Mouse (Mus musculus): ENCODE measurements around the gene Gtf3c6. TPM values are rescaled to one million over a fixed set of nuclear protein-coding genes. Genes with fewer than 3 reads are reported as not detected.

The Gtf3c6 gene
- polyA plus RNA-seq, 1 experiment, result 31.6 TPM

GRCm38 (mm10) chr10:40284997-40285396 lies 27.1 kb upstream of the Gtf3c6 start:
- TF ChIP-seq CTCF (IDR thresholded peaks at IDR 0.05; ENCODE audit: extremely low read depth, insufficient read depth, low read length) (no peak), POLR2A (IDR thresholded peaks at IDR 0.05; ENCODE audit: extremely low read depth, insufficient read depth, low read length) (no peak)
- Histone ChIP-seq H3K4me1 (ENCODE audit: control insufficient read depth, insufficient read depth, low read length) (peaks cover 4% of the 10 kb centered on the region; the same call in 1 of the 2 replicates), H3K4me3 (ENCODE audit: insufficient read depth, low read length) (no peak overlapping the region), H3K27ac (ENCODE audit: insufficient read depth, low read length) (no peak overlapping the region)

DNA sequence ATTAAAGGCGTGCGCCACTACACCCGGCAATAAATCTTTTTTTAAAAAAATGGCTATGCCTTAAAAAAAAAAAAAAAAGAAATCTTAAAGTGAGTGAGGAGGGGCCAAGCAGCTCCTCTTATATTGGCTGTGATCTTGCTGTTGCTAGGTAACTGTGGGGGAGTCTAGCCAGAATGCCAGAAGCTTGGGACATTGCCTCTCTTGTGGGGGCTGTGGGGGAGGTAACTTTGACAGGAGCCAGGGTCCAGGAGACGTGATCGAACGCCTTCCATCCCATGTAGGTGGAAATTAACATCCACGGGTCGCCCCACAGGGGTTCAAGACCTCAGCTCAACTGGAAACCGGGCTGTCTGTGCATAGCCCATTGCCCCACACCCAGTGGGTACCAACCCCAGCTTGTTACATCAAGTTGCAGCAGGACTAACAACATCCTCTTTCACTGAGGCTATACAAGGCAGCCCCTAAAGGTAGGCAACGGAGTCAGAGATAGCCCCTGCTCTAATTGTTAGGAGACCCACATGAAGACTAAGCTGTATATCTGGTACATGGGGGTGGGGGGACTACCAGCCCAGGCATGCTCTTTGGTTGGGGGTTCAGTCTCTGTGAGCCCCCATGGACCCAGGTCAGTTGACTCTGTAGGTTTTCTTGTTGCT lies 26.4 kb upstream of the Gtf3c6 start:
- TF ChIP-seq CTCF (IDR thresholded peaks at IDR 0.05; ENCODE audit: extremely low read depth, insufficient read depth, low read length) (no peak), POLR2A (IDR thresholded peaks at IDR 0.05; ENCODE audit: extremely low read depth, insufficient read depth, low read length) (no peak)
- Histone ChIP-seq H3K4me3 (ENCODE audit: insufficient read depth, low read length) (no peak overlapping the region), H3K27ac (ENCODE audit: insufficient read depth, low read length) (peak overlapping the region; percentile 60), H3K4me1 (ENCODE audit: control insufficient read depth, insufficient read depth, low read length) (peaks cover 4% of the 10 kb centered on the region; the same call in 1 of the 2 replicates)

DNA sequence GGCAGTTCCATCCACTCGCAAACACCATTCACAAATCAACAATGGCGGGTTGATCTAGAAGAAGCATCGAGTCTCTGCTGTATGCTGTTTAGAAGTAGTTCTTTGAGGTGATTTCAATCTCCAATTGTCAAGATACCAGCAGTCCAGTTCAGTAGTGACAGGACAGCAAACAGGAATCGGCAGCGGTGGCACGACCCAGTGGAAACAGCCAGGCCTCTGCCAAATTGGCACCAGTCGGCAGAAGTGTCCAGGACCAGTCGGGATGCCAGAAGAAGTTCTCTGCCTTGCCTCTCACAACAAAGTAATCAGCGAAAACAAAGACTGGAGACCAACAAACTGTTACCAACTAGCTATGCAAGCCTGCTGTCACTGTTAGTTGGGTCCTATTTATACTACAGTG lies 25.7 kb upstream of the Gtf3c6 start:
- Histone ChIP-seq H3K4me3 (ENCODE audit: insufficient read depth, low read length) (no peak overlapping the region), H3K4me1 (ENCODE audit: control insufficient read depth, insufficient read depth, low read length) (peaks cover 4% of the 10 kb centered on the region; the same call in 1 of the 2 replicates), H3K27ac (ENCODE audit: insufficient read depth, low read length) (no peak overlapping the region)
- TF ChIP-seq POLR2A (IDR thresholded peaks at IDR 0.05; ENCODE audit: extremely low read depth, insufficient read depth, low read length) (no peak), CTCF (IDR thresholded peaks at IDR 0.05; ENCODE audit: extremely low read depth, insufficient read depth, low read length) (no peak)

DNA sequence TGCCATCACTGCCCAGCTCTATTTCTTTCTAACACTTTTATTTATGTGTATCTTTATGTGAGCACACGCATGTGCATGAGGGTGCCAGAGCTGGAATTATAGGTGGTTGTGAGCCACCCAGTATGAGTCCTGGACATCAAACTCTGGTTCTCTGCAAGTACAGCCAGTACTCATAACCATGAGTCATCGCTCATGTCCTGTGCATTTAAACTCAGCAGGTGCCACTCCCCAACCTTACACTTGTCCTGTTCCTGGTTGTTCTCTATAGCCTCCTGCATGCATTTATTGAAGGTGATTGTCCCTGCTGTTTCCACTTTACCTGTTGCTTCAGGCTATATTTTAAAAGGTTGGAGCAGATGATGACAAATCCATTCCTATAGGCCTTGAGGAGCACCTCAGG lies 23.7 kb upstream of the Gtf3c6 start:
- Histone ChIP-seq H3K4me3 (ENCODE audit: insufficient read depth, low read length) (no peak overlapping the region), H3K27ac (ENCODE audit: insufficient read depth, low read length) (no peak overlapping the region)
- no peak for TF ChIP-seq POLR2A (IDR thresholded peaks at IDR 0.05; ENCODE audit: extremely low read depth, insufficient read depth, low read length)
- no peak for TF ChIP-seq CTCF (IDR thresholded peaks at IDR 0.05; ENCODE audit: extremely low read depth, insufficient read depth, low read length)

DNA sequence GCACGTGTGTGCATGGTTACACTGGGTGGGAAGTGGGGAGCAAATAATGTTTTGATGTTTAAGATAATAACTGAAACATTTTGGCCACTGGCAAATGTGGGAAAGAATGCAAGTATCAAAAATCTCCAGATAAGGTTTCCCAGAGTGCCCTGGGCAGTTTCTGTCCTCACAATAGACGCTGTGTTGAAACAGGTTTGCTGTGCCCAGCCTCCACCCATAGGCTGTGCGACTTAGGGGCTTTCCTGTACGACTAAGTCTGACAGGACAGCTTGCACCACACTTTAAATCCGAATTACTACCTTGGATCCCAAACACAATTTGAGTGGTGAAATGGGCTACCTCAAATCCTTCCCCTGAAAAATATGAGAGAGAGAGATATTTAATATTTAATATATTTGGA lies 20.4 kb upstream of the Gtf3c6 start:
- no peak overlapping the region for H3K27ac ChIP-seq (ENCODE audit: insufficient read depth, low read length)
- no peak overlapping the region for H3K4me3 ChIP-seq (ENCODE audit: insufficient read depth, low read length)
- H3K4me1 ChIP-seq (ENCODE audit: control insufficient read depth, insufficient read depth, low read length), result no peaks in the 10 kb centered on the region
- TF ChIP-seq POLR2A (IDR thresholded peaks at IDR 0.05; ENCODE audit: extremely low read depth, insufficient read depth, low read length) (no peak), CTCF (IDR thresholded peaks at IDR 0.05; ENCODE audit: extremely low read depth, insufficient read depth, low read length) (no peak)

More for the DNA sequence above, 23.7 kb upstream of the Gtf3c6 start:
- peaks cover 4% of the 10 kb centered on the region; the same call in 1 of the 2 replicates for H3K4me1 ChIP-seq (ENCODE audit: control insufficient read depth, insufficient read depth, low read length)

DNA sequence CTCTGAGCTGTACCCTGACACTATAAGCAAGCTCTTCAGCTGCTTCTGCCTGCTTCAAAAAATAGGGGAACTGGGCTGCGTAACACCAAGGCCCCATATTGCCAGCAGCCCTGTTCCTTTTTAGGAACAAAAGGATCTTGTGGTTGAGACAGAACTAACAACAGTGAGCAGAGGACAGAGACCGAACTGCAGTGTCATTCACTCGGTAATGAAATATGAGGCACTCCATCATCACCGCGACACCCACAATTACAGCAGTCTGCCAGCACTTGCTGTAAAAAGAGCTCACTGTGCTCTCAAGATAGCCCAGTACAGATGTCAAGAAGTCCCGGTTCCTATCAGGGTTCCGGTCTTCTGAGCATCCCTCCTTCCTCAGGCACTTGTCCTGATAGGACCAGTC lies 18.1 kb upstream of the Gtf3c6 start:
- Histone ChIP-seq H3K4me3 (ENCODE audit: insufficient read depth, low read length) (no peak overlapping the region), H3K27ac (ENCODE audit: insufficient read depth, low read length) (no peak overlapping the region), H3K4me1 (ENCODE audit: control insufficient read depth, insufficient read depth, low read length) (no peaks in the 10 kb centered on the region)
- TF ChIP-seq POLR2A (IDR thresholded peaks at IDR 0.05; ENCODE audit: extremely low read depth, insufficient read depth, low read length) (no peak), CTCF (IDR thresholded peaks at IDR 0.05; ENCODE audit: extremely low read depth, insufficient read depth, low read length) (no peak)

GRCm38 (mm10) chr10:40273938-40274337 lies 16.0 kb upstream of the Gtf3c6 start:
- H3K4me1 ChIP-seq (ENCODE audit: control insufficient read depth, insufficient read depth, low read length), result no peaks in the 10 kb centered on the region
- TF ChIP-seq CTCF (IDR thresholded peaks at IDR 0.05; ENCODE audit: extremely low read depth, insufficient read depth, low read length) (no peak), POLR2A (IDR thresholded peaks at IDR 0.05; ENCODE audit: extremely low read depth, insufficient read depth, low read length) (no peak)
- no peak overlapping the region for H3K27ac ChIP-seq (ENCODE audit: insufficient read depth, low read length)
- H3K4me3 ChIP-seq (ENCODE audit: insufficient read depth, low read length), result no peak overlapping the region

GRCm38 (mm10) chr10:40271216-40271615 lies 13.3 kb upstream of the Gtf3c6 start:
- Histone ChIP-seq H3K27ac (ENCODE audit: insufficient read depth, low read length) (no peak overlapping the region), H3K4me1 (ENCODE audit: control insufficient read depth, insufficient read depth, low read length) (no peaks in the 10 kb centered on the region), H3K4me3 (ENCODE audit: insufficient read depth, low read length) (no peak overlapping the region)
- no peak for TF ChIP-seq CTCF (IDR thresholded peaks at IDR 0.05; ENCODE audit: extremely low read depth, insufficient read depth, low read length)
- no peak for TF ChIP-seq POLR2A (IDR thresholded peaks at IDR 0.05; ENCODE audit: extremely low read depth, insufficient read depth, low read length)

DNA sequence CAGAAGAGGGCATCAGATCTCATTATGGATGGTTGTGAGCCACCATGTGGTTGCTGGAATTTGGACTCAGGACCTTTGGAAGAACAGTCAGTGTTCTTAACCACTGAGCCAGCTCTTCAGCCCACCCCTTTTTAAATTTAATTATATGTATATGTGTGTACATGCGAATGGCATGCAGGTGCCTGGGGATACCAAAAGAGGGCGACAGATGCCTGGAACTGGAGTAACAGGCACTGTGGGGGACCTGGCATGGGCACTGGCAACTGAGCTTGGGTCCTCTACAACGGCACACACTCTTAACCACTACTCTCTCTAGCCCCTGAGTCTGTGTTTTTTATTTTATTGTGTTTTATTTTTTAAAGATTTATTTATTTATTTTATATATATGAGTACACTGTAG lies 7.0 kb upstream of the Gtf3c6 start:
- Histone ChIP-seq H3K27ac (ENCODE audit: insufficient read depth, low read length) (no peak overlapping the region), H3K4me1 (ENCODE audit: control insufficient read depth, insufficient read depth, low read length) (no peaks in the 10 kb centered on the region), H3K4me3 (ENCODE audit: insufficient read depth, low read length) (no peak overlapping the region)
- TF ChIP-seq POLR2A (IDR thresholded peaks at IDR 0.05; ENCODE audit: extremely low read depth, insufficient read depth, low read length) (no peak), CTCF (IDR thresholded peaks at IDR 0.05; ENCODE audit: extremely low read depth, insufficient read depth, low read length) (no peak)

GRCm38 (mm10) chr10:40263691-40264090 lies 5.8 kb upstream of the Gtf3c6 start:
- Histone ChIP-seq H3K4me3 (ENCODE audit: insufficient read depth, low read length) (no peak overlapping the region), H3K4me1 (ENCODE audit: control insufficient read depth, insufficient read depth, low read length) (no peaks in the 10 kb centered on the region), H3K27ac (ENCODE audit: insufficient read depth, low read length) (no peak overlapping the region)
- TF ChIP-seq POLR2A (IDR thresholded peaks at IDR 0.05; ENCODE audit: extremely low read depth, insufficient read depth, low read length) (no peak), CTCF (IDR thresholded peaks at IDR 0.05; ENCODE audit: extremely low read depth, insufficient read depth, low read length) (no peak)

All from cortical plate, adult 2 months (tissue).